Mouse (Mus musculus) liver, embryonic 11.5 days (tissue): ENCODE measurements around the gene Ptprb. TPM values are rescaled to one million over a fixed set of nuclear protein-coding genes. Genes with fewer than 3 reads are reported as not detected.

Source experiments
- ATAC-seq: fragments of 200-750 bp; cut with Nextera tagmentation; replicated peaks from 2 replicates; pipeline ENCODE4 v1.8.0; 2017; ENCODE audit warnings: moderate number of reproducible peaks, mild to moderate bottlenecking, moderate TSS enrichment, moderate library complexity; ENCODE audit not compliant: low FRiP score
- DNase-seq: peaks from one replicate; pipeline ENCODE4 v3.0.0-alpha.2; 2017; ENCODE audit warnings: low spot score
- H3K27ac ChIP-seq: fragments of 300-500 bp; sonication (generic); 2 replicates; pipeline ENCODE4 v1.5.1; 2014; ENCODE audit warnings: mild to moderate bottlenecking, low read depth, low read length, control low read depth
- H3K27me3 ChIP-seq: fragments of 300-500 bp; sonication (generic); replicated peaks from 2 replicates; pipeline ENCODE4 v1.6.1; 2014; ENCODE audit warnings: low read length, mixed read lengths; ENCODE audit not compliant: control insufficient read depth, insufficient read depth
- H3K36me3 ChIP-seq: fragments of 300-500 bp; sonication (generic); 2 replicates; pipeline ENCODE4 v1.6.1; 2014; ENCODE audit warnings: mild to moderate bottlenecking, low read length, moderate library complexity, mixed read lengths; ENCODE audit not compliant: control insufficient read depth, insufficient read depth
- H3K4me1 ChIP-seq: fragments of 300-500 bp; sonication (generic); replicated peaks from 2 replicates; pipeline ENCODE4 v1.6.1; 2014; ENCODE audit warnings: low read length, mixed read lengths; ENCODE audit not compliant: control insufficient read depth, insufficient read depth
- H3K4me2 ChIP-seq: fragments of 300-500 bp; sonication (generic); 2 replicates; pipeline ENCODE4 v1.6.1; 2014; ENCODE audit warnings: mild to moderate bottlenecking, control low read depth, moderate library complexity
- H3K4me3 ChIP-seq: fragments of 300-500 bp; sonication (generic); 2 replicates; pipeline ENCODE4 v1.5.1; 2014; ENCODE audit warnings: low read depth, low read length, control low read depth
- H3K9ac ChIP-seq: fragments of 300-500 bp; sonication (generic); 2 replicates; pipeline ENCODE4 v1.6.1; 2014; ENCODE audit warnings: low read depth, low read length, control low read depth
- H3K9me3 ChIP-seq: fragments of 300-500 bp; sonication (generic); 2 replicates; pipeline ENCODE4 v1.6.1; 2016; ENCODE audit warnings: low read length, inconsistent platforms, mixed read lengths; ENCODE audit not compliant: control insufficient read depth
- WGBS: fragments of 180-500 bp; shearing (Covaris S2); extraction: QIAGEN DNeasy Blood & Tissue Kit; methylation state at CpG from one replicate; pipeline ENCODE4 v1.1.7; 2014; 5-methylcytosine and 5-hydroxymethylcytosine counted together
- polyA plus RNA-seq: library from polyadenylated mRNA; unstranded; fragments of >200 nt; fragmentation: Nextera tagmentation; extraction: Ambion mirVana; gene quantifications from 2 replicates; pipeline ENCODE4 v1.2.1, GENCODE M21; 2014

Ptprb gene
- polyA plus RNA-seq, 1 experiment from 2014 or later: 2.7 TPM

GRCm38 (mm10) chr10:116370991-116371725, 95.8 kb downstream of the Ptprb start:
- no peak for DNase-seq
- ATAC-seq: no peak

GRCm38 (mm10) chr10:116374111-116374510, 98.8 kb downstream of the Ptprb start:
- no peaks in the 10 kb centered on the region for H3K4me1 ChIP-seq
- no peak overlapping the region for H3K4me3 ChIP-seq
- no peak overlapping the region for H3K4me2 ChIP-seq
- ATAC-seq (no peak), DNase-seq (no peak)
- H3K27me3 ChIP-seq: no peaks in the 10 kb centered on the region
- no peak overlapping the region for H3K9ac ChIP-seq
- no peak overlapping the region for H3K27ac ChIP-seq
- WGBS: 93% methylated on average over 6 of the region's 6 CpGs
- H3K36me3 ChIP-seq: no peaks in the 10 kb centered on the region
- no peaks in the 10 kb centered on the region for H3K9me3 ChIP-seq

More at GRCm38 (mm10) chr10:116370991-116371725, 95.8 kb downstream of the Ptprb start:
- H3K4me1 ChIP-seq: no peaks in the 10 kb centered on the region
- no peaks in the 10 kb centered on the region for H3K36me3 ChIP-seq
- H3K4me2 ChIP-seq: no peak overlapping the region
- no peaks in the 10 kb centered on the region for H3K27me3 ChIP-seq
- H3K9me3 ChIP-seq: no peaks in the 10 kb centered on the region
- no peak overlapping the region for H3K27ac ChIP-seq
- H3K4me3 ChIP-seq: no peak overlapping the region
- WGBS: 75% methylated on average over 6 of the region's 6 CpGs
- H3K9ac ChIP-seq: no peak overlapping the region

- ATAC-seq (no peak), DNase-seq (no peak)
These were observed 101.5 kb downstream of the Ptprb start for GRCm38 (mm10) chr10:116376853-116377252.

GRCm38 (mm10) chr10:116382826-116383685, 107.7 kb downstream of the Ptprb start:
- no peak overlapping the region for H3K4me2 ChIP-seq
- H3K27me3 ChIP-seq: no peaks in the 10 kb centered on the region
- H3K9me3 ChIP-seq: no peaks in the 10 kb centered on the region
- H3K4me1 ChIP-seq: no peaks in the 10 kb centered on the region
- no peak for DNase-seq
- H3K36me3 ChIP-seq: no peaks in the 10 kb centered on the region
- H3K9ac ChIP-seq: no peak overlapping the region
- H3K27ac ChIP-seq: no peak overlapping the region
- ATAC-seq: no peak
- no peak overlapping the region for H3K4me3 ChIP-seq
- 78% methylated on average over 13 of the region's 13 CpGs for WGBS

More at GRCm38 (mm10) chr10:116376853-116377252, 101.5 kb downstream of the Ptprb start:
- Histone ChIP-seq H3K27me3 (no peaks in the 10 kb centered on the region), H3K9ac (no peak overlapping the region), H3K4me1 (no peaks in the 10 kb centered on the region), H3K36me3 (no peaks in the 10 kb centered on the region), H3K27ac (no peak overlapping the region), H3K4me3 (no peak overlapping the region), H3K4me2 (no peak overlapping the region), H3K9me3 (no peaks in the 10 kb centered on the region)
- 90% methylated on average over 4 of the region's 4 CpGs for WGBS

GRCm38 (mm10) chr10:116384401-116384800, 109.1 kb downstream of the Ptprb start:
- Histone ChIP-seq H3K4me3 (no peak overlapping the region), H3K9ac (no peak overlapping the region), H3K27ac (no peak overlapping the region), H3K4me2 (no peak overlapping the region), H3K9me3 (no peaks in the 10 kb centered on the region), H3K4me1 (no peaks in the 10 kb centered on the region), H3K36me3 (no peaks in the 10 kb centered on the region), H3K27me3 (no peaks in the 10 kb centered on the region)
- ATAC-seq (no peak), DNase-seq (no peak)
- 76% methylated on average over 4 of the region's 4 CpGs for WGBS

- Histone ChIP-seq H3K9ac (no peak overlapping the region), H3K36me3 (no peaks in the 10 kb centered on the region), H3K4me3 (no peak overlapping the region), H3K4me1 (no peaks in the 10 kb centered on the region), H3K27me3 (no peaks in the 10 kb centered on the region), H3K27ac (no peak overlapping the region), H3K9me3 (no peaks in the 10 kb centered on the region), H3K4me2 (no peak overlapping the region)
- ATAC-seq: no peak
- DNase-seq: no peak
- WGBS: 55% methylated on average over 7 of the region's 7 CpGs
These were observed 111.1 kb downstream of the Ptprb start for GRCm38 (mm10) chr10:116386391-116386885.

- WGBS: 81% methylated on average over 6 of the region's 6 CpGs
- no peak overlapping the region for H3K4me3 ChIP-seq
- no peaks in the 10 kb centered on the region for H3K27me3 ChIP-seq
- DNase-seq (no peak), ATAC-seq (no peak)
- no peak overlapping the region for H3K4me2 ChIP-seq
- H3K36me3 ChIP-seq: no peaks in the 10 kb centered on the region
- H3K27ac ChIP-seq: no peak overlapping the region
- H3K9ac ChIP-seq: no peak overlapping the region
- no peaks in the 10 kb centered on the region for H3K9me3 ChIP-seq
- H3K4me1 ChIP-seq: no peaks in the 10 kb centered on the region
These were observed 113.5 kb downstream of the Ptprb start for GRCm38 (mm10) chr10:116388840-116389239.

GRCm38 (mm10) chr10:116393790-116394475, 118.6 kb downstream of the Ptprb start:
- Histone ChIP-seq H3K4me3 (no peak overlapping the region), H3K27ac (no peak overlapping the region), H3K9ac (no peak overlapping the region), H3K4me2 (no peak overlapping the region), H3K4me1 (peaks cover 3% of the 10 kb centered on the region), H3K36me3 (no peaks in the 10 kb centered on the region), H3K27me3 (no peaks in the 10 kb centered on the region), H3K9me3 (no peaks in the 10 kb centered on the region)
- ATAC-seq (no peak), DNase-seq (no peak)
- 75% methylated on average over 9 of the region's 9 CpGs for WGBS
